Mouse (Mus musculus) liver, embryonic 15.5 days (tissue): ENCODE results near the gene Mesd. TPM values are rescaled to one million over a fixed set of nuclear protein-coding genes. Genes with fewer than 3 reads are reported as not detected.

Experiments used
- ATAC-seq: fragments of 200-750 bp; cut with Nextera tagmentation; 2 replicates; pipeline ENCODE4 v1.8.0; 2017; ENCODE audit warnings: moderate number of reproducible peaks, mild to moderate bottlenecking, moderate library complexity; ENCODE audit not compliant: insufficient read depth
- H3K27ac ChIP-seq: fragments of 300-500 bp; sonication (generic); replicated peaks from 2 replicates; pipeline ENCODE4 v1.5.1; 2015; ENCODE audit warnings: mild to moderate bottlenecking, inconsistent platforms
- H3K27me3 ChIP-seq: fragments of 300-500 bp; sonication (generic); 2 replicates; pipeline ENCODE4 v1.6.1; 2015; ENCODE audit warnings: mild to moderate bottlenecking, inconsistent platforms
- H3K36me3 ChIP-seq: fragments of 300-500 bp; sonication (generic); replicated peaks from 2 replicates; pipeline ENCODE4 v1.6.1; 2015; ENCODE audit warnings: moderate library complexity, mild to moderate bottlenecking, inconsistent platforms
- H3K4me1 ChIP-seq: fragments of 300-500 bp; sonication (generic); replicated peaks from 2 replicates; pipeline ENCODE4 v1.6.1; 2015; ENCODE audit warnings: inconsistent platforms
- H3K4me2 ChIP-seq: fragments of 300-500 bp; sonication (generic); 2 replicates; pipeline ENCODE4 v1.6.1; 2015; ENCODE audit warnings: moderate library complexity, mild to moderate bottlenecking, inconsistent platforms
- H3K4me3 ChIP-seq: fragments of 300-500 bp; sonication (generic); replicated peaks from 2 replicates; pipeline ENCODE4 v1.5.1; 2015; ENCODE audit warnings: mild to moderate bottlenecking, inconsistent platforms
- H3K9ac ChIP-seq: fragments of 300-500 bp; sonication (generic); 2 replicates; pipeline ENCODE4 v1.6.1; 2015; ENCODE audit warnings: moderate library complexity, mild to moderate bottlenecking, inconsistent platforms
- H3K9me3 ChIP-seq: fragments of 300-500 bp; sonication (generic); replicated peaks from 2 replicates; pipeline ENCODE4 v1.6.1; 2016; ENCODE audit warnings: inconsistent platforms
- whole genome bisulfite sequencing: fragments of 180-500 bp; shearing (Covaris S2); methylation state at CpG from one replicate; pipeline ENCODE4 v1.1.7; 2015; ENCODE audit warnings: mixed read lengths; ENCODE audit not compliant: insufficient replicate concordance; 5-methylcytosine and 5-hydroxymethylcytosine counted together
- polyA plus RNA-seq: library from polyadenylated mRNA; unstranded; fragments of >200 nt; fragmentation: Nextera tagmentation; extraction: Ambion mirVana; gene quantifications from 2 replicates; pipeline ENCODE4 v1.2.1, GENCODE M21; 2015

Mesd gene
- polyA plus RNA-seq, 1 experiment from 2014 or later: 46.9 TPM

DNA sequence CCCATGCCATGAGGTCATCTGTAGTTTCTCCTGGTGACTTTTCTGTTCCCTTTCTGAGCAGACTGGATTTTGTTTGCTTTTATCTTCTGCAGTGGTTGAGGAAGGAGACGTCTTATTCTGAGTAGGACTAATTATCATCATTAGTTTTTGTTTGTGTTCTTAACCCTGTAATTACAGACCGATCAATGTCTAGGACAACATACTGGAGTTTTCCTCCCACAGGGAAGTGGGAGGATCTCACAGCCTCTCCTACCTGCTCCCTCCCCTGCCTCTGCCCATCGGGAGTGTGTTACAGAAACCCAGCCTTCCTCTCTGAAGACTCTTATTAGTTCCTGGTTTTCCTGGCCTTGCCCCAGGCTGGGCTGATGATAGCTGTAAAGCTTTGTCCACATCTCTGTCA lies 37.4 kb downstream of the Mesd start:
- no peak for ATAC-seq
- H3K4me3 ChIP-seq: no peak overlapping the region

DNA sequence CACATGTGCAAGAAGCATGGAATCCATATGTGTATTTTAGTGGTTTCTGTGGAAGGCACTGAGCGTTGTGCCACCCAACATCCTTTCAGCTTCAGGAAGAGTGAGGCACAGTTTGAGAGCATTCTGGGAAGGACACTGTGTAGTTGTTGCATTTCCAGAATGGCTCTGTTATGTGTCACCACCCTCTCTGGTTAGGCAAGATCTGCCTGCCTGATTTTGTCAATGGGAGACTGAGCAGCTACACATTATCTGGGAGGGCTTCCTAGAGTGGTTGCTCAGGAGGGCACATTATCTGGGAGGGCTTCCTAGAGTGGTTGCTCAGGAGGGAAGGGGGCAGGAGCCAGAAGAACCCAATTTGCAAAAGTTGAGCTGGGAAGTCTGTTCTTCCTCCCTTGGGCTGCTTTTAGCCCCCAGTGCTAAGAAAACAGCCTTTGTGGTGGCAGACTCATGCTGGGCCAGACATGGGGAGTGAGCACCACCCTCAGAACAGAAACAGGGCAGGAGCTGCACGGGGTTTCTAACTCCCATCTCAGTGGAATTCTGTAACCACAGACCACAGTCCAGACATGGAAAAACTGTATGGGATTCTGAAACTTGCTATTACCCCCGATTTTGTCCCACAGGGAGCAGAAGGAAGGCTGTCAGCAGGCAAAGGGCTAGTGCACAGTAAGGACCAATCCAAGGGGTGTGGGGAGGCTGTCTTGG lies 54.9 kb downstream of the Mesd start:
- Histone ChIP-seq H3K9me3 (no peaks in the 10 kb centered on the region), H3K36me3 (no peaks in the 10 kb centered on the region)
- 46% methylated on average over 3 of the region's 3 CpGs for WGBS

More for the DNA sequence above, 37.4 kb downstream of the Mesd start:
- H3K4me2 ChIP-seq: no peak overlapping the region
- 39% methylated on average over 3 of the region's 3 CpGs for whole genome bisulfite sequencing
- H3K9ac ChIP-seq: no peak overlapping the region
- no peaks in the 10 kb centered on the region for H3K36me3 ChIP-seq
- H3K27ac ChIP-seq: no peak overlapping the region
- H3K27me3 ChIP-seq: no peaks in the 10 kb centered on the region; the same call in 1 of the 2 replicates
- no peaks in the 10 kb centered on the region for H3K4me1 ChIP-seq
- H3K9me3 ChIP-seq: no peaks in the 10 kb centered on the region

GRCm38 (mm10) chr7:83940136-83940535 lies 55.9 kb downstream of the Mesd start:
- ATAC-seq: no peak
- H3K27ac ChIP-seq: no peak overlapping the region

More for the DNA sequence above, 54.9 kb downstream of the Mesd start:
- Histone ChIP-seq H3K4me2 (no peak overlapping the region), H3K4me1 (no peaks in the 10 kb centered on the region), H3K27ac (no peak overlapping the region), H3K9ac (no peak overlapping the region), H3K27me3 (no peaks in the 10 kb centered on the region), H3K4me3 (no peak overlapping the region)
- no peak for ATAC-seq

DNA sequence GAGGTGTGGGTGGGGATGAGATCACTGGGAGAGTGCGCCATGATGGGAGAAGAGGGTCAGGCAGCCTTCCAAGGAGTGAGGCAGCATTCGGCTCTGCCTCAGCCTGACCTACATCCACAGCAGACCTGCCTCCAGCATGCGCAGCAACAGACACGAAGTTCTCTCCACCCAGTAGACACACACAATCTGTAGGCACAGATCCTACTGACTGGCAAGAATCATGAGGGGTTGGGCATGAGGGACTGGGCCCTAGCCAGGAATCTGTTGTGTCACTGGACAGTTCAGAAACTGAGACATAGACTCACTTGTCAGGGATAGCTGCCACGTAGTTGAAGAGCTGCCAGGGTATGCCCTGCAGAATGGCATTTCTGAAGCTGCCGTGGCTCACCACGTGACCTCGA lies 57.4 kb downstream of the Mesd start:
- no peak for ATAC-seq
- no peaks in the 10 kb centered on the region for H3K4me1 ChIP-seq
- 63% methylated on average over 8 of the region's 8 CpGs for WGBS
- no peak overlapping the region for H3K4me3 ChIP-seq
- H3K9ac ChIP-seq: no peak overlapping the region
- H3K36me3 ChIP-seq: no peaks in the 10 kb centered on the region
- H3K27me3 ChIP-seq: no peaks in the 10 kb centered on the region
- H3K9me3 ChIP-seq: no peaks in the 10 kb centered on the region
- no peak overlapping the region for H3K27ac ChIP-seq
- no peak overlapping the region for H3K4me2 ChIP-seq

More at GRCm38 (mm10) chr7:83940136-83940535, 55.9 kb downstream of the Mesd start:
- Histone ChIP-seq H3K4me3 (no peak overlapping the region), H3K4me2 (no peak overlapping the region), H3K36me3 (no peaks in the 10 kb centered on the region), H3K27me3 (no peaks in the 10 kb centered on the region), H3K9me3 (no peaks in the 10 kb centered on the region), H3K4me1 (no peaks in the 10 kb centered on the region), H3K9ac (no peak overlapping the region)
- WGBS: 38% methylated on average over 2 of the region's 2 CpGs

DNA sequence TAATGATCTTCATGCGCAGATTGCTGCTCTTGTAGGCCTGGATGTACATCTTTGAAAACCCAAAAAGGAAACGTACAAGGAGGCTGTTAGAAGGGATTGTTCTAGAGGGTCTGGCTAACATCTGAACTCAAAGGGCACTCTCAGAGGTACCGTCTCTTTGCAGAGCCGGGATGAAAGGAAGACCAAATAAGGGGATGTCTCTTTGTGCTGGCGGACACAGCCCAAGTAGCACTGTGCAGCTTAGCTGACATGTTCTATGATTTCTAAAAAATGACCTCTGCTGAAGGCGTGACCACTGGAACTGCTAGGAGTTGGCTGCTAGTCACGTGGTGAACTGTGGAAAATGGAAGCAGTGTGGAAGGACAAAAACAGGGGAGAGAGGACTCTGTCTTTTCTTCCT lies 64.5 kb downstream of the Mesd start:
- Histone ChIP-seq H3K36me3 (no peaks in the 10 kb centered on the region), H3K4me3 (no peak overlapping the region), H3K9me3 (no peaks in the 10 kb centered on the region), H3K27ac (no peak overlapping the region), H3K4me2 (no peak overlapping the region), H3K27me3 (no peaks in the 10 kb centered on the region), H3K4me1 (no peaks in the 10 kb centered on the region), H3K9ac (no peak overlapping the region)
- 55% methylated on average over 7 of the region's 7 CpGs for WGBS
- ATAC-seq: no peak

- ATAC-seq: no peak
- Histone ChIP-seq H3K36me3 (no peaks in the 10 kb centered on the region), H3K4me2 (no peak overlapping the region), H3K27ac (no peak overlapping the region), H3K4me1 (no peaks in the 10 kb centered on the region), H3K4me3 (no peak overlapping the region), H3K9me3 (no peaks in the 10 kb centered on the region), H3K9ac (no peak overlapping the region), H3K27me3 (no peaks in the 10 kb centered on the region)
- WGBS: 65% methylated on average over 6 of the region's 6 CpGs
Observed at GRCm38 (mm10) chr7:83949662-83950061, 65.4 kb downstream of the Mesd start.

Other genes with a start within 250 kb of the Mesd start
- 6.2 and 6.9 TPM in 2 replicates for gene Il16, start 138.7 kb upstream of the Mesd start, polyA plus RNA-seq
- gene Cfap161, start 89.6 kb upstream of the Mesd start, polyA plus RNA-seq: not detected in 2 replicates
- 11.1 and 13.4 TPM in 2 replicates for gene Tlnrd1, start 161 bp upstream of the Mesd start, polyA plus RNA-seq
- gene Cemip, start 202.0 kb downstream of the Mesd start, polyA plus RNA-seq: 0.02 TPM in 1 of 2 replicates, not detected in the other